Mouse (Mus musculus) CH12.LX (cell line): ENCODE measurements at regions not wholly inside any gene's neighbourhood (a gene's known extent, or its start where the extent isn't known, plus 50 kb on each side); places are given as distances from the start of the nearest gene placed in this dataset.

Experiments used
- CTCF ChIP-seq, 2 experiments: IDR thresholded peaks in 1 of 2; conservative IDR thresholded peaks in 1 of 2; 2 replicates each; pipeline ENCODE4 v1.5.1; 2011 to 2012; ENCODE audit warnings: low read depth in 2 of 2, low read length in 2 of 2, improper control_type of control experiment in 1 of 2, inconsistent platforms in 1 of 2, mild to moderate bottlenecking in 1 of 2, moderate library complexity in 1 of 2
- POLR2A ChIP-seq: IDR thresholded peaks from 2 replicates; pipeline ENCODE4 v1.6.1; 2011; ENCODE audit warnings: low read depth, mild to moderate bottlenecking, improper control_type of control experiment, low read length
- POLR2AphosphoS2 ChIP-seq: IDR thresholded peaks from 2 replicates; pipeline ENCODE4 v1.6.1; 2011; ENCODE audit warnings: low read depth, low read length, improper control_type of control experiment
- ZC3H11A ChIP-seq: IDR thresholded peaks from 2 replicates; pipeline ENCODE4 v1.6.1; 2012; ENCODE audit warnings: low read depth, mild to moderate bottlenecking, inconsistent platforms, low read length, improper control_type of control experiment

DNA sequence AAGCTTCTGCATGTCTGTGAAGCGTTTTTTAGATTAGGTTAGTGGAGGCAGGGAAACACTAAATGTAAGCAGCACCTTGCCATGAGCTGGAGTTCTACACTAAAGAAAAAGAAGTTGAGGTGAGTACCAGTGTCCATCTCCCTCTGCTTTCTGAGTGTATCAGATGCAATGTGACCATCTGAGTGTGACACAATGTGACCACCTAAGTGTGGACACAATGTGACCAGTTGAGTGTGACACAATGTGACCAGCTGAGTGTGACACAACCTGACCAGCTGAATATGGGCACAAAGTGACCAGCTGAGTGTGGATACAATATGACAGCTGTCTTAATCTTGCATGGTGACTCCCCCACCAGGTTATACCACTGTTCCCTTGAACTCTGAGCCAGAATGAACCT, 101.0 kb upstream of the Xpo1 start:
- TF ChIP-seq POLR2A, result no peak
- TF ChIP-seq ZC3H11A, result no peak
- no peak for TF ChIP-seq POLR2AphosphoS2
- TF ChIP-seq CTCF (conservative IDR thresholded peaks at IDR 0.05 in 1 of 2, IDR thresholded peaks at IDR 0.05 in 1 of 2; ENCODE audit: low read depth in 2 of 2, low read length in 2 of 2), result no peak
